Mouse (Mus musculus): ENCODE results near the gene Med12l. TPM values are rescaled to one million over a fixed set of nuclear protein-coding genes. Genes with fewer than 3 reads are reported as not detected.

Gene Med12l
- polyA plus RNA-seq, 1 experiment from 2014 or later, result 3.6 TPM

- WGBS, result 84% methylated on average over 3 of the region's 3 CpGs
- H3K9ac ChIP-seq, result no peak overlapping the region
- H3K4me1 ChIP-seq, result no peaks in the 10 kb centered on the region; the same call in 1 of the 2 replicates
- no peak overlapping the region for H3K4me3 ChIP-seq
- H3K9me3 ChIP-seq, result no peaks in the 10 kb centered on the region
- H3K27ac ChIP-seq, result no peak overlapping the region
- ATAC-seq (ENCODE audit: insufficient number of reproducible peaks, insufficient read depth, low FRiP score, low TSS enrichment), result no peak
- no peaks in the 10 kb centered on the region for H3K36me3 ChIP-seq
- H3K4me2 ChIP-seq (replicated peaks), result no peak overlapping the region
- no peaks in the 10 kb centered on the region for H3K27me3 ChIP-seq
These were observed 258.4 kb downstream of the Med12l start for GRCm38 (mm10) chr3:59263988-59264387.

- ATAC-seq (ENCODE audit: insufficient number of reproducible peaks, insufficient read depth, low FRiP score, low TSS enrichment), result no peak
- 92% methylated on average over 6 of the region's 6 CpGs for WGBS
- Histone ChIP-seq H3K4me2 (replicated peaks) (no peak overlapping the region), H3K4me1 (no peaks in the 10 kb centered on the region), H3K9me3 (no peaks in the 10 kb centered on the region), H3K4me3 (no peak overlapping the region), H3K27me3 (no peaks in the 10 kb centered on the region), H3K36me3 (no peaks in the 10 kb centered on the region), H3K27ac (no peak overlapping the region), H3K9ac (no peak overlapping the region)
These were observed 265.2 kb downstream of the Med12l start for GRCm38 (mm10) chr3:59270811-59271210.

- Histone ChIP-seq H3K36me3 (no peaks in the 10 kb centered on the region), H3K27ac (no peak overlapping the region), H3K9ac (no peak overlapping the region), H3K27me3 (no peaks in the 10 kb centered on the region), H3K4me3 (no peak overlapping the region), H3K4me1 (0 out of 2 replicates have a peak, but pooled peaks cover 8% of the 10 kb centered on the region), H3K4me2 (replicated peaks) (no peak overlapping the region), H3K9me3 (no peaks in the 10 kb centered on the region)
- ATAC-seq (ENCODE audit: insufficient number of reproducible peaks, insufficient read depth, low FRiP score, low TSS enrichment), result no peak
- 36% methylated on average over 3 of the region's 3 CpGs for WGBS
These were observed 272.1 kb downstream of the Med12l start for GRCm38 (mm10) chr3:59277502-59278253.

DNA sequence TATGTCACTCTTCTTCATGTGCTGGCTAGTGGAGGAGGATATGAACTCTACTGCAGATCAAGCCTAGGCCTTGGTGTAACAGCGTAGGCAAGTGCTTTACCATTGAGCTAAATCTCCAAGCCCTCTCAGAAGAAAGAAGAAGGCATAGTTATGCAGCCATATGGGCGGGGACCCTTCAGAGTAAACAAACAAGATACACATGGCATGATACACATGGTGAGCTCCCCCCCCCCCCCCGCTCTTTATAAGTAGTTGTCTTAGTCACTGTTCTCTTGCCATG, 272.6 kb downstream of the Med12l start:
- Histone ChIP-seq H3K27me3 (no peaks in the 10 kb centered on the region), H3K4me3 (no peak overlapping the region), H3K36me3 (no peaks in the 10 kb centered on the region), H3K9me3 (no peaks in the 10 kb centered on the region), H3K4me1 (0 out of 2 replicates have a peak, but pooled peaks cover 8% of the 10 kb centered on the region), H3K27ac (no peak overlapping the region), H3K9ac (no peak overlapping the region), H3K4me2 (replicated peaks) (no peak overlapping the region)
- 84% methylated on average over 3 of the region's 3 CpGs for WGBS
- no peak for ATAC-seq (ENCODE audit: insufficient number of reproducible peaks, insufficient read depth, low FRiP score, low TSS enrichment)

- 0 out of 2 replicates have a peak, but pooled peaks cover 8% of the 10 kb centered on the region for H3K4me1 ChIP-seq
- no peak overlapping the region for H3K27ac ChIP-seq
- no peaks in the 10 kb centered on the region for H3K36me3 ChIP-seq
- ATAC-seq (ENCODE audit: insufficient number of reproducible peaks, insufficient read depth, low FRiP score, low TSS enrichment), result no peak
- no peaks in the 10 kb centered on the region for H3K27me3 ChIP-seq
- H3K9me3 ChIP-seq, result no peaks in the 10 kb centered on the region
- no peak overlapping the region for H3K9ac ChIP-seq
- H3K4me3 ChIP-seq, result no peak overlapping the region
- H3K4me2 ChIP-seq (replicated peaks), result no peak overlapping the region
These were observed 273.0 kb downstream of the Med12l start for GRCm38 (mm10) chr3:59278620-59279019.

GRCm38 (mm10) chr3:59290551-59290950, 284.9 kb downstream of the Med12l start:
- Histone ChIP-seq H3K4me3 (no peak overlapping the region), H3K9ac (no peak overlapping the region), H3K9me3 (no peaks in the 10 kb centered on the region), H3K27ac (no peak overlapping the region), H3K4me1 (no peaks in the 10 kb centered on the region), H3K27me3 (no peaks in the 10 kb centered on the region), H3K36me3 (no peaks in the 10 kb centered on the region), H3K4me2 (replicated peaks) (no peak overlapping the region)
- 57% methylated on average over 2 of the region's 2 CpGs for WGBS
- no peak for ATAC-seq (ENCODE audit: insufficient number of reproducible peaks, insufficient read depth, low FRiP score, low TSS enrichment)

DNA sequence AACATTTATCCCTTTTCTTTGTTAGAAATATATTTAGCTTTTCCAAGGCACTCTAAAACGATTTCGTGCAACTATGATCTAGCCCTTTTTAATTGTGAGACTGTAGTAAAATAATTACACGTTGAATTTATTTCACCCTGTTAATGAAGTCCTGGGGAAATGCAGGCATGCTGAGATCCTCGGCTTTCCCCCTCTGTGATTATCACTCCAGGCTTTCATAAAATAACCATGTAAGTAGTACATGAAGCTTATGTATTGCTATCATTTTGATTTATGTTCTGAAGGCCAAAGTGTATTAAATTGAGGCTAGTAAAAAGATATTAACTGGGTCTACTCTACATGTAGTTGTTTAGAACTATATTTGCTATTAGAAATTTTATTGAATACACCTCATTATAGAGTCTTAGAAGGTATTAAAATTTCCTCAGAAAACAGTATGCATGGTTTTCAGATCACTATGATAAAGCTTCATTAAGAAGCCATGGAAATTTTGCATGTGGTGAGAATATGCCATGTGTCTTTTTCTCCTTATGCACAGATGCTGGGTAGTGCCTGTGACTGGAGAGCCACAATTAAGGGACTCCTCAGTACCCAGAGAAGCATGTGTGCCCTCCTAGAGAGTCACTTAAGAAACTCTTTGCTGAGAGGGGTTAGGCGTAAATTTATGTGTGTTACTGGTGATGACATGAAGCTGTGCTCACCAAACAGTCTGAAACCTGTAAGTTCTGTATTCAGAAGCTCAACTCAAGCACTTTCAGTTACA, 288.0 kb downstream of the Med12l start:
- H3K27ac ChIP-seq, result no peak overlapping the region
- H3K27me3 ChIP-seq, result no peaks in the 10 kb centered on the region
- H3K4me3 ChIP-seq, result no peak overlapping the region
- WGBS, result 88% methylated on average over 5 of the region's 5 CpGs
- H3K36me3 ChIP-seq, result no peaks in the 10 kb centered on the region
- ATAC-seq (ENCODE audit: insufficient number of reproducible peaks, insufficient read depth, low FRiP score, low TSS enrichment), result no peak
- no peak overlapping the region for H3K4me2 ChIP-seq (replicated peaks)
- no peak overlapping the region for H3K9ac ChIP-seq
- H3K4me1 ChIP-seq, result 0 out of 2 replicates have a peak, but pooled peaks cover 3% of the 10 kb centered on the region
- no peaks in the 10 kb centered on the region for H3K9me3 ChIP-seq

DNA sequence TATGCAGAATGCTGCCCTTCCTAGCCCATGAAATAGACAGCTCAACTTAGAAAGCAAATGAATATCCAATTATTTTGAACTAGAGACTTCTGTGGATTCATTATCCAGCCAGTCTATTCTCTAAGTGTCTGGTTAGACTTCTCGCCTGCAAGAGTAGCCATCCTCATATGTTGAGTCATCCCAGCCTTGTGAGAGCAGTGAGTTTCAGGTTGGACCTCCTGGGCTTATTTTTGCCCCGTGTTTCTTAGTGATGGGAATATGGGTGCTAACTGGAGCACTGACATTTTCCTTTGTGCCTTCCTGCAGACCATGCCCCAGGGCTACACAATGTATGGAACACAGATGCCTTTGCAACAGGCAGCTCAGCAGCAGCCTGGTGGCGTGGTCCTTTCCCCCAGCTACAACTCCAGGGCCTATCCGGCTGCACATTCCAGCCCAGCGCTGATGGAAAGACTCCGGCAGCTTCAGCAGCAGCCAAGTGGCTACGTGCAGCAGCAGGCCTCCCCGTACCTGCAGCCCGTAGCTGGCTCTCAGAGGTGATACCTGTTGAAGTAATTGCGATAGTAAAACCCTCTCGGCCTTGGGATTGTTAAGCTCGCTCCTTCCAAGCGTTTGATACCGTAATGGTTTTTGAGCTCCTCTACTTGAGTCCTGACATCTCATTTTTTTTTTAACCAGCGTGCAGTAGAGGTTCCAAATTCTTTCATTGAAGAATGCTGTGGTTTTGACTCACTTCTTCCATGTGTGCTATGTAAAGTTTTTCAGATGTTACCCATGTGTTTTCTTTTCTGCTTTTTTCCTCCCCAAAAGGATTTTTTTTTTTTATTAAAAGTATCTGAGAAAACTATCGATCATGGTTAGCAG, 290.3 kb downstream of the Med12l start:
- Histone ChIP-seq H3K4me2 (replicated peaks) (no peak overlapping the region), H3K4me3 (no peak overlapping the region), H3K9ac (no peak overlapping the region), H3K9me3 (no peaks in the 10 kb centered on the region), H3K27ac (peak overlapping the region; percentile 69), H3K4me1 (0 out of 2 replicates have a peak, but pooled peaks cover 3% of the 10 kb centered on the region), H3K36me3 (no peaks in the 10 kb centered on the region), H3K27me3 (no peaks in the 10 kb centered on the region)
- no peak for ATAC-seq (ENCODE audit: insufficient number of reproducible peaks, insufficient read depth, low FRiP score, low TSS enrichment)
- 68% methylated on average over 16 of the region's 16 CpGs for WGBS

- 74% methylated on average over 5 of the region's 5 CpGs for WGBS
- H3K9ac ChIP-seq, result no peak overlapping the region
- no peaks in the 10 kb centered on the region for H3K27me3 ChIP-seq
- no peak overlapping the region for H3K4me3 ChIP-seq
- no peaks in the 10 kb centered on the region for H3K9me3 ChIP-seq
- no peak for ATAC-seq (ENCODE audit: insufficient number of reproducible peaks, insufficient read depth, low FRiP score, low TSS enrichment)
- no peaks in the 10 kb centered on the region for H3K36me3 ChIP-seq
- 0 out of 2 replicates have a peak, but pooled peaks cover 3% of the 10 kb centered on the region for H3K4me1 ChIP-seq
- H3K4me2 ChIP-seq (replicated peaks), result no peak overlapping the region
- no peak overlapping the region for H3K27ac ChIP-seq
These were observed 291.0 kb downstream of the Med12l start for GRCm38 (mm10) chr3:59296563-59297130.

- ATAC-seq (ENCODE audit: insufficient number of reproducible peaks, insufficient read depth, low FRiP score, low TSS enrichment), result no peak
- Histone ChIP-seq H3K4me2 (replicated peaks) (no peak overlapping the region), H3K27me3 (no peaks in the 10 kb centered on the region), H3K4me1 (0 out of 2 replicates have a peak, but pooled peaks cover 3% of the 10 kb centered on the region), H3K9ac (no peak overlapping the region), H3K36me3 (no peaks in the 10 kb centered on the region), H3K27ac (no peak overlapping the region), H3K4me3 (no peak overlapping the region), H3K9me3 (no peaks in the 10 kb centered on the region)
- 80% methylated on average over 16 of the region's 16 CpGs for WGBS
These were observed 292.0 kb downstream of the Med12l start for GRCm38 (mm10) chr3:59297653-59298052.

DNA sequence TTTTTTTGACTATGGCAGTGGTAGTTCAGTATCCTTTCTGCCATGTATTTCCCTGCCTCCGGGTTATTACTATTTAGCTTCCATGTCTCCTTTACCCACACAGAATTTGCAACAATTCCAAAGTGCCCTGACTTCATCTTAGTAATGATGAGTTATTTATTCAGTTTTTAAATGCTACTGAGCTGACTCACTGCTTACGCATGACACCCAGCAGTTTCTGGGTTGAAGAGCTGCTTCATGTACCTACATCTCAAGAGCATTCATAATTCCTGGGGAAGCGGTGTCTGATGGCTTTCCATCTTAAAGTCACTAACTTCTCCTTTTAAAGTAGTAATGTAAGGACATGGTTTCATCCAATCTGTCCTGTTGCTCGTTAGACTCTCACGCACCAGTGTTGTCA, 299.3 kb downstream of the Med12l start:
- Histone ChIP-seq H3K4me1 (no peaks in the 10 kb centered on the region), H3K36me3 (no peaks in the 10 kb centered on the region), H3K4me3 (no peak overlapping the region), H3K9ac (no peak overlapping the region), H3K27me3 (no peaks in the 10 kb centered on the region), H3K4me2 (replicated peaks) (no peak overlapping the region), H3K9me3 (no peaks in the 10 kb centered on the region), H3K27ac (no peak overlapping the region)
- 89% methylated on average over 5 of the region's 5 CpGs for WGBS
- ATAC-seq (ENCODE audit: insufficient number of reproducible peaks, insufficient read depth, low FRiP score, low TSS enrichment), result no peak
